Mouse (Mus musculus) CH12.LX (cell line): ENCODE data around the gene Utp11. TPM values are rescaled to one million over a fixed set of nuclear protein-coding genes. Genes with fewer than 3 reads are reported as not detected.
A peak's percentile ranks its signal among the peaks of the same experiment; 100 is the strongest.

Source experiments
- DNase-seq: peaks from one replicate; pipeline ENCODE4 v3.0.0-alpha.2; 2013; ENCODE audit errors: extremely low read depth
- H3K27ac ChIP-seq: 2 replicates; pipeline ENCODE4 v1.5.1; 2012; ENCODE audit warnings: low read depth, mild to moderate bottlenecking, control low read depth, moderate library complexity; ENCODE audit not compliant: insufficient read depth
- H3K27me3 ChIP-seq: replicated peaks from 2 replicates; pipeline ENCODE3; 2012; ENCODE audit warnings: inconsistent platforms
- H3K36me3 ChIP-seq, 2 experiments: replicated peaks in 1 of 2; 2 replicates each; pipeline versions ENCODE3 to v1.6.1; 2012; ENCODE audit warnings: inconsistent platforms in 1 of 2, low read length in 1 of 2, mild to moderate bottlenecking in 1 of 2, mixed read lengths in 1 of 2, moderate library complexity in 1 of 2; ENCODE audit not compliant: control insufficient read depth in 1 of 2, insufficient read depth in 1 of 2
- H3K4me1 ChIP-seq, 2 experiments: 2 replicates each; pipeline ENCODE4 v1.6.1; 2012; ENCODE audit warnings: inconsistent platforms in 1 of 2, moderate library complexity in 1 of 2; ENCODE audit not compliant: insufficient read depth in 2 of 2, control insufficient read depth in 1 of 2
- H3K4me2 ChIP-seq: 2 replicates; pipeline ENCODE4 v1.6.1; 2012; ENCODE audit warnings: low read depth, mild to moderate bottlenecking, control low read depth; ENCODE audit not compliant: poor library complexity, insufficient read depth, severe bottlenecking
- H3K4me3 ChIP-seq, 3 experiments: fragments of 150-350 bp in 1 of 3; sonication (generic) in 1 of 3; replicated peaks in 1 of 3; 2 replicates each; pipeline versions ENCODE3 to v1.5.1; 2011 to 2012; ENCODE audit warnings: low read depth in 2 of 3, low read length in 2 of 3, mild to moderate bottlenecking in 2 of 3, moderate library complexity in 2 of 3, control low read depth in 1 of 3, improper control_type of control experiment in 1 of 3, inconsistent platforms in 1 of 3, mixed read lengths in 1 of 3; ENCODE audit not compliant: poor library complexity in 1 of 3
- H3K79me2 ChIP-seq: replicated peaks from 2 replicates; pipeline ENCODE4 v1.6.1; 2012; ENCODE audit warnings: mild to moderate bottlenecking, moderate library complexity; ENCODE audit not compliant: control insufficient read depth, poor library complexity, insufficient read depth, severe bottlenecking; ENCODE audit errors: extremely low read depth
- H3K9ac ChIP-seq: 2 replicates; pipeline ENCODE4 v1.6.1; 2012; ENCODE audit warnings: low read depth, mild to moderate bottlenecking, control low read depth, moderate library complexity; ENCODE audit not compliant: insufficient read depth
- H3K9me3 ChIP-seq: replicated peaks from 2 replicates; pipeline ENCODE3; 2012; ENCODE audit warnings: low read length, inconsistent platforms, mixed read lengths
- CHD1 ChIP-seq: IDR thresholded peaks from 2 replicates; pipeline ENCODE4 v1.6.1; 2012; ENCODE audit warnings: low read depth, low read length, improper control_type of control experiment, inconsistent platforms
- CHD2 ChIP-seq: IDR thresholded peaks from 2 replicates; pipeline ENCODE4 v1.6.1; 2011; ENCODE audit warnings: low read length, improper control_type of control experiment
- CTCF ChIP-seq, 2 experiments: IDR thresholded peaks in 1 of 2; conservative IDR thresholded peaks in 1 of 2; 2 replicates each; pipeline ENCODE4 v1.5.1; 2011 to 2012; ENCODE audit warnings: low read depth in 2 of 2, low read length in 2 of 2, improper control_type of control experiment in 1 of 2, inconsistent platforms in 1 of 2, mild to moderate bottlenecking in 1 of 2, moderate library complexity in 1 of 2
- E2F4 ChIP-seq: IDR thresholded peaks from 2 replicates; pipeline ENCODE4 v1.6.1; 2011; ENCODE audit warnings: low read depth, low read length, improper control_type of control experiment; ENCODE audit not compliant: insufficient replicate concordance
- ELF1 ChIP-seq: IDR thresholded peaks from 2 replicates; pipeline ENCODE4 v1.6.1; 2014; ENCODE audit warnings: low read depth, mild to moderate bottlenecking, inconsistent platforms, low read length, improper control_type of control experiment
- ETS1 ChIP-seq: conservative IDR thresholded peaks from 2 replicates; pipeline ENCODE4 v1.6.1; 2012; ENCODE audit warnings: low read depth, mild to moderate bottlenecking, inconsistent platforms, low read length, improper control_type of control experiment, moderate library complexity
- IRF4 ChIP-seq: IDR thresholded peaks from 2 replicates; pipeline ENCODE4 v1.6.1; 2014; ENCODE audit warnings: low read depth, mild to moderate bottlenecking, inconsistent platforms, low read length, improper control_type of control experiment
- KAT2A ChIP-seq: IDR thresholded peaks from 2 replicates; pipeline ENCODE4 v1.6.1; 2012; ENCODE audit warnings: low read length, improper control_type of control experiment, inconsistent platforms; ENCODE audit not compliant: insufficient replicate concordance
- MAFK ChIP-seq: IDR thresholded peaks from 2 replicates; pipeline ENCODE4 v1.6.1; 2011; ENCODE audit warnings: low read length, improper control_type of control experiment; ENCODE audit not compliant: insufficient replicate concordance
- MEF2A ChIP-seq: IDR thresholded peaks from 2 replicates; pipeline ENCODE4 v1.6.1; 2014; ENCODE audit warnings: low read depth, mild to moderate bottlenecking, inconsistent platforms, low read length, improper control_type of control experiment, borderline replicate concordance
- NRF1 ChIP-seq: IDR thresholded peaks from 2 replicates; pipeline ENCODE4 v1.6.1; 2014; ENCODE audit warnings: low read depth, mild to moderate bottlenecking, inconsistent platforms, low read length, improper control_type of control experiment, moderate library complexity
- PAX5 ChIP-seq: IDR thresholded peaks from 2 replicates; pipeline ENCODE4 v1.6.1; 2012; ENCODE audit warnings: low read length, inconsistent platforms, mixed read lengths
- POLR2A ChIP-seq: IDR thresholded peaks from 2 replicates; pipeline ENCODE4 v1.6.1; 2011; ENCODE audit warnings: low read depth, mild to moderate bottlenecking, improper control_type of control experiment, low read length
- POLR2AphosphoS2 ChIP-seq: IDR thresholded peaks from 2 replicates; pipeline ENCODE4 v1.6.1; 2011; ENCODE audit warnings: low read depth, low read length, improper control_type of control experiment
- SMC3 ChIP-seq: IDR thresholded peaks from 2 replicates; pipeline ENCODE4 v1.6.1; 2011; ENCODE audit warnings: low read depth, low read length, improper control_type of control experiment
- TBP ChIP-seq: conservative IDR thresholded peaks from 2 replicates; pipeline ENCODE4 v1.6.1; 2011; ENCODE audit warnings: low read depth, low read length, improper control_type of control experiment
- UBTF ChIP-seq: IDR thresholded peaks from 2 replicates; pipeline ENCODE4 v1.6.1; 2012; ENCODE audit warnings: low read depth, mild to moderate bottlenecking, inconsistent platforms, low read length, improper control_type of control experiment, moderate library complexity
- ZKSCAN1 ChIP-seq: IDR thresholded peaks from 2 replicates; pipeline ENCODE4 v1.6.1; 2012; ENCODE audit warnings: low read depth, inconsistent platforms, low read length, improper control_type of control experiment, borderline replicate concordance
- ZNF384 ChIP-seq: IDR thresholded peaks from 2 replicates; pipeline ENCODE4 v1.6.1; 2012; ENCODE audit warnings: low read depth, low read length, improper control_type of control experiment, inconsistent platforms
- dilution Hi-C: fragments of 300-500 bp; cut with MboI; formaldehyde crosslinking; loops from 2 replicates; pipeline ENCODE4 v1.14.3; 2020; ENCODE audit warnings: low sequenced_read_pairs; ENCODE audit not compliant: extremely low pct_unique_long_range_greater_than_20kb, extremely low pct_ligation_motif_present
- in situ Hi-C: fragments of 300-500 bp; cut with MboI; formaldehyde crosslinking; loops from 3 replicates; pipeline ENCODE4 v1.14.3; 2019; ENCODE audit warnings: low sequenced_read_pairs, low pct_ligation_motif_present, low pct_unique_long_range_greater_than_20kb, mixed read lengths
- polyA plus RNA-seq: library from polyadenylated mRNA; unstranded; fragments of >175 nt; gene quantifications from 2 replicates; pipeline ENCODE4 v1.2.1, GENCODE M21; 2012; ENCODE audit warnings: low read depth; ENCODE audit not compliant: insufficient read length
- total RNA-seq, 2 experiments: library from RNA; depleted of rRNA; stranded (reverse); fragments of 300-350 nt in 1 of 2; fragments of >200 nt in 1 of 2; gene quantifications; 2 replicates each; pipeline ENCODE4 v1.2.3; 2012 to 2014

Gene Utp11
- total and polyA plus RNA-seq, 3 experiments, result 52.7 to 102 (median 78.1) TPM

DNA sequence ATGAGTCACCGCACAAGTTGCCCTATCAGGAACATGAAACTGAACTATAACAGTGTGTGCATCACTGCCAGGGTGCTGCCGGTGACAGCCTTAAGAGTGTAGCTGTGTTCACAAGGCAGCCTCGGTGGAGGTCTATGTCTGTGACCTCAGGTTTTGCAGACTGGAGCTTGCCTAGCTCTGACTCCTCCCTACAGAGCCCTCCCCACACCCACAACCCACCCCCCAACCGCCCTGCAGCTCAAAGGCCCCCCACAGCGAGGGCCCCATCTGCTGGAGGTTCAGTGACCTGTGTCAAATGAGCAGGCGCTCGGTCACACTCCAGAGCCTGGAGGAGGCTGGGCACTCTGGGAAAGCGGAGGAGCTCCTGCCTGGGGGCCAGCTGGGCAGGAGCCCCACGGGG is 40.5 kb downstream of the Utp11 start:
- Histone ChIP-seq H3K27me3 (peaks cover 28% of the 10 kb centered on the region), H3K9ac (no peak overlapping the region), H3K79me2 (no peaks in the 10 kb centered on the region), H3K27ac (no peak overlapping the region), H3K4me3 (no peak overlapping the region), H3K4me1 (peaks cover 0 to 15% of the 10 kb centered on the region in 2 experiments; a peak in 2 of 4 replicates), H3K4me2 (no peak overlapping the region; the same call in 1 of the 2 replicates), H3K9me3 (peaks cover 15% of the 10 kb centered on the region), H3K36me3 (no peaks in the 10 kb centered on the region)
- no peak for TF ChIP-seq E2F4
- TF ChIP-seq CTCF (conservative IDR thresholded peaks at IDR 0.05 in 1 of 2, IDR thresholded peaks at IDR 0.05 in 1 of 2; ENCODE audit: low read depth in 2 of 2, low read length in 2 of 2), result peak in 1 of 2 experiments; percentile 10; a peak in 1 of 4 replicates
- no peak for TF ChIP-seq NRF1
- TF ChIP-seq POLR2AphosphoS2, result no peak
- no peak for TF ChIP-seq CHD2
- no peak for TF ChIP-seq ZKSCAN1
- dilution Hi-C loops, result no loop called here
- in situ Hi-C loops, result no loop called here
- DNase-seq, result peak; percentile 24

GRCm38 (mm10) chr4:124647909-124648308 is 45.5 kb downstream of the Utp11 start:
- Histone ChIP-seq H3K4me1 (peaks cover 10 to 33% of the 10 kb centered on the region in 2 experiments), H3K79me2 (no peaks in the 10 kb centered on the region), H3K27me3 (peaks cover 25% of the 10 kb centered on the region), H3K36me3 (no peaks in the 10 kb centered on the region), H3K9ac (no peak overlapping the region), H3K27ac (no peak overlapping the region), H3K4me2 (no peak overlapping the region), H3K9me3 (no peaks in the 10 kb centered on the region), H3K4me3 (no peak overlapping the region)
- DNase-seq, result no peak
- dilution Hi-C loops (no loop called here), in situ Hi-C loops (no loop called here)
- TF ChIP-seq ZNF384, result no peak
- TF ChIP-seq NRF1, result no peak
- TF ChIP-seq IRF4, result no peak
- TF ChIP-seq ZKSCAN1, result no peak
- TF ChIP-seq SMC3, result no peak
- no peak for TF ChIP-seq KAT2A
- no peak for TF ChIP-seq CTCF (conservative IDR thresholded peaks at IDR 0.05 in 1 of 2, IDR thresholded peaks at IDR 0.05 in 1 of 2; ENCODE audit: low read depth in 2 of 2, low read length in 2 of 2)
- TF ChIP-seq ETS1, result no peak
- TF ChIP-seq CHD1, result no peak
- TF ChIP-seq TBP, result no peak
- TF ChIP-seq MEF2A, result no peak
- TF ChIP-seq POLR2A, result no peak
- no peak for TF ChIP-seq MAFK
- no peak for TF ChIP-seq UBTF
- TF ChIP-seq PAX5, result no peak
- no peak for TF ChIP-seq ELF1
- no peak for TF ChIP-seq CHD2
